Mouse (Mus musculus) lung, embryonic 16.5 days (tissue): ENCODE results near the gene Spg20. TPM values are rescaled to one million over a fixed set of nuclear protein-coding genes. Genes with fewer than 3 reads are reported as not detected.

Experiments used
- microRNA-seq: library from miRNA; unstranded; fragments of <30 nt; microRNA quantifications from one replicate; pipeline ENCODE4, GENCODE M21; 2016
- polyA plus RNA-seq: library from polyadenylated mRNA; unstranded; fragments of >200 nt; fragmentation: Nextera tagmentation; extraction: Ambion mirVana; gene quantifications from 2 replicates; pipeline ENCODE4 v1.2.1, GENCODE M21; 2015

The Spg20 gene
- polyA plus RNA-seq, 1 experiment from 2014 or later, result 39.2 TPM

Small RNA genes lying within 50 kb of the gene (microRNA-seq; reads per million reads assigned to microRNA genes)
- gene Gm22029, result not detected

Other genes starting within 250 kb of the Spg20 start
- gene Sertm1, start 196.2 kb upstream of the Spg20 start, polyA plus RNA-seq, result not detected in 2 replicates
- 13.1 and 15.6 TPM in 2 replicates for gene Ccna1, start 56.6 kb upstream of the Spg20 start, polyA plus RNA-seq
- gene Ccdc169, start 25.2 kb downstream of the Spg20 start, polyA plus RNA-seq, result 0.06 TPM in 1 of 2 replicates, not detected in the other
- gene Sohlh2, start 69.9 kb downstream of the Spg20 start, polyA plus RNA-seq, result 0.09 TPM in 1 of 2 replicates, not detected in the other
- gene Dclk1, start 130.3 kb downstream of the Spg20 start, polyA plus RNA-seq, result 8.0 and 10.3 TPM in 2 replicates